Comparison of ENCODE assay signal across 42 mouse cellular contexts in the genomic region with DNA sequence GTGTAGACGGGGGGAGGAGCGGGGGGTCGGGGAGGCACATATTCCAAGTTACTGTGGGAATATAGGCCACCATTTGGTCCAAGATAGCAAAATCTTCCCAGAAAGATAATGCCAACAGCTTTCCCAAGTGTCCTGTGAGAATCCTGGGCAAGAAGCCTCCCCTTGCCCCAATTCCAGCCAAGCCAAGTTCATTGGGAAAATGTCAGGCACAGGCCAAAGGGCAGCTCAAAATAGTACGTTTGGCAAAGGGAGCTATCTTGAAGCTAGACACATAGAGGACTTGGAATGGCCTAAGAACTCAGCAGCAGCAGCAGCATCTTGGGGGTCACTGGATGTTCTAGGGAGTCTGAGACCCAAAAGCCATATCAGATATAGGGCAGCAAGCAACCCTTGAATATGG. TPM values are rescaled to one million over a fixed set of nuclear protein-coding genes. Genes with fewer than 3 reads are reported as not detected.
"Had no signal": no experiment of that assay in that cellular context is flagged by ENCODE, and none has a peak within 500 bp of the region (broad histone marks: within the 10 kb centered on the region; RNA-seq: fewer than 3 reads in every experiment).

No protein-coding gene starts in this region.

- DNase-seq: gastrocnemius, postnatal 10 days; heart, adult 18-20 months; heart, postnatal 10 days; heart, postnatal 4 days; kidney, adult 11 months; kidney, adult 2 months; kidney, adult 9 months; kidney, postnatal 14 days; kidney, postnatal 36 days; layer of hippocampus, adult 9-11 months; layer of hippocampus, postnatal 36 days; left cerebral cortex, postnatal 4 days had no signal

- H3K27me3 ChIP-seq: hindbrain, embryonic 12.5 days; hindbrain, embryonic 15.5 days; limb, embryonic 13.5 days; limb, embryonic 15.5 days had no signal

- H3K9ac ChIP-seq: heart, embryonic 12.5 days; hindbrain, embryonic 12.5 days; hindbrain, embryonic 15.5 days; kidney, embryonic 15.5 days; limb, embryonic 13.5 days; limb, embryonic 15.5 days; liver, embryonic 12.5 days had no signal

- H3K4me3 ChIP-seq: heart, embryonic 10.5 days; heart, embryonic 12.5 days; hindbrain, embryonic 10.5 days; hindbrain, embryonic 12.5 days; hindbrain, embryonic 15.5 days; kidney, embryonic 15.5 days; limb, embryonic 13.5 days; limb, embryonic 15.5 days; liver, embryonic 12.5 days had no signal

- H3K9me3 ChIP-seq: heart, embryonic 10.5 days; heart, embryonic 12.5 days; hindbrain, embryonic 10.5 days; hindbrain, embryonic 12.5 days; hindbrain, embryonic 15.5 days; kidney, embryonic 15.5 days; limb, embryonic 13.5 days; limb, embryonic 15.5 days; liver, embryonic 12.5 days had no signal

- ATAC-seq: hindbrain, postnatal 0 days; intestine, embryonic 16.5 days; liver, embryonic 12.5 days had no signal

- H3K27ac ChIP-seq: heart, embryonic 10.5 days; hindbrain, embryonic 10.5 days; hindbrain, embryonic 12.5 days; hindbrain, embryonic 15.5 days; hindbrain, postnatal 0 days; kidney, embryonic 15.5 days; kidney, postnatal 0 days; limb, embryonic 13.5 days; limb, embryonic 15.5 days; liver, embryonic 12.5 days had no signal

- H3K4me1 ChIP-seq: heart, embryonic 12.5 days; hindbrain, embryonic 12.5 days; hindbrain, embryonic 15.5 days; limb, embryonic 13.5 days; limb, embryonic 15.5 days; liver, embryonic 12.5 days had no signal

- H3K36me3 ChIP-seq: heart, embryonic 10.5 days; heart, embryonic 12.5 days; hindbrain, embryonic 10.5 days; hindbrain, embryonic 12.5 days; hindbrain, embryonic 15.5 days; kidney, embryonic 15.5 days; limb, embryonic 13.5 days; limb, embryonic 15.5 days; liver, embryonic 12.5 days had no signal

- H3K4me2 ChIP-seq: heart, embryonic 12.5 days; hindbrain, embryonic 12.5 days; hindbrain, embryonic 15.5 days; kidney, embryonic 15.5 days; limb, embryonic 13.5 days; limb, embryonic 15.5 days; liver, embryonic 12.5 days had no signal

RNA-seq across cellular contexts. Expression of a gene that starts 3.7 kb away (rescaled TPM):
- total RNA-seq: granulocyte monocyte progenitor cell, adult 5-6 weeks; left cerebral cortex, postnatal 10 days; left cerebral cortex, postnatal 25 days; left cerebral cortex, postnatal 4 days; liver, adult 2 months had no signal
- polyA plus RNA-seq: heart, embryonic 12.5 days; intestine, embryonic 14.5 days; intestine, embryonic 16.5 days; kidney, adult 2 months; kidney, postnatal 0 days; large intestine, adult 2 months; limb, embryonic 11.5 days; liver, adult 2 months; liver, embryonic 12.5 days had no signal

RNA-seq across cellular contexts. Expression of a gene that starts 17.8 kb away (rescaled TPM):
- total RNA-seq: granulocyte monocyte progenitor cell, adult 5-6 weeks; heart, adult 18-20 months; heart, adult 8-10 months; heart, postnatal 10 days; heart, postnatal 25 days; heart, postnatal 4 days; hindbrain, postnatal 0 days; layer of hippocampus, adult 18-20 months; layer of hippocampus, adult 8-10 months; layer of hippocampus, postnatal 14 days; layer of hippocampus, postnatal 36 days; left cerebral cortex, adult 18-20 months; left cerebral cortex, adult 8-10 months; left cerebral cortex, postnatal 10 days; left cerebral cortex, postnatal 25 days; left cerebral cortex, postnatal 4 days; liver, adult 2 months had no signal
- polyA plus RNA-seq: heart, embryonic 14.5 days; heart, embryonic 16.5 days; hindbrain, embryonic 10.5 days; hindbrain, embryonic 12.5 days; hindbrain, embryonic 15.5 days; hindbrain, postnatal 0 days; intestine, embryonic 14.5 days; intestine, embryonic 16.5 days; kidney, adult 2 months; kidney, embryonic 15.5 days; kidney, postnatal 0 days; large intestine, adult 2 months; limb, embryonic 13.5 days; limb, embryonic 15.5 days; liver, adult 2 months had no signal

RNA-seq across cellular contexts. Expression of a gene that starts 45.3 kb away (rescaled TPM):
- total RNA-seq: gastrocnemius, postnatal 10 days; gastrocnemius, postnatal 4 days; granulocyte monocyte progenitor cell, adult 5-6 weeks; heart, adult 18-20 months; heart, adult 8-10 months; heart, postnatal 10 days; heart, postnatal 25 days; heart, postnatal 4 days; hindbrain, postnatal 0 days; layer of hippocampus, adult 18-20 months; layer of hippocampus, adult 8-10 months; layer of hippocampus, postnatal 14 days; layer of hippocampus, postnatal 36 days; left cerebral cortex, adult 18-20 months; left cerebral cortex, adult 8-10 months; left cerebral cortex, postnatal 10 days; left cerebral cortex, postnatal 25 days; left cerebral cortex, postnatal 4 days; liver, adult 2 months had no signal
- polyA plus RNA-seq: frontal cortex, adult 2 months; heart, embryonic 10.5 days; heart, embryonic 12.5 days; heart, embryonic 14.5 days; heart, embryonic 16.5 days; hindbrain, embryonic 10.5 days; hindbrain, embryonic 12.5 days; hindbrain, embryonic 15.5 days; hindbrain, postnatal 0 days; intestine, embryonic 14.5 days; intestine, embryonic 16.5 days; kidney, adult 2 months; kidney, embryonic 15.5 days; large intestine, adult 2 months; limb, embryonic 11.5 days; limb, embryonic 13.5 days; limb, embryonic 15.5 days; liver, adult 2 months had no signal
